Mouse (Mus musculus): ENCODE measurements around the gene Zbtb26. TPM values are rescaled to one million over a fixed set of nuclear protein-coding genes. Genes with fewer than 3 reads are reported as not detected.
A peak's percentile ranks its signal among the peaks of the same experiment; 100 is the strongest.

The Zbtb26 gene
- total and polyA plus RNA-seq, 2 experiments from 2014 or later, result 2.0 to 13.9 TPM

DNA sequence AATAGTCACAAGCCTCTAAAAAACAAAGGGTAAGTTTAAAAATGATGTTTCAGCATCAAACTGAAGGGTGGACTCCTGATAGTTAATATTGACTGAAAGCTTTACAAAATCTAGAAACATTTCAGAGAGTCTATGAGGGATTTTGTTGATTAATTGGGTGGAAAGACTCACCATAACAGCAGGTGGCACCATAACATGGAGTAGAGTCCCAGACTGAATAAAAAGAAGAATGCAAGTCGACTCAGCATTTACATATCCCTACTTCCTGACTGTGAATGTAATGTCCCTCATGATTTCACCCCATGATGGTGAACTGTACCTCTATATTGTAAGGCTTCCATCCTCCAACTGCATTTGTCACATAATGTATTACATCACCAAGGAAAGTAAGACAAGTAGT lies 47.4 kb downstream of the Zbtb26 start:
- Histone ChIP-seq H3K4me2 (ENCODE audit: low read depth, low read length) (no peak overlapping the region), H3K4me1 (ENCODE audit: control insufficient read depth, insufficient read depth) (no peaks in the 10 kb centered on the region), H3K9me3 (replicated peaks; ENCODE audit: control insufficient read depth, low read length) (no peaks in the 10 kb centered on the region), H3K36me3 (replicated peaks; ENCODE audit: control insufficient read depth, insufficient read depth, low read length) (peaks cover 36% of the 10 kb centered on the region), H3K4me3 (ENCODE audit: low read depth, low read length) (no peak overlapping the region), H3K27ac (ENCODE audit: low read depth) (no peak overlapping the region), H3K9ac (replicated peaks; ENCODE audit: low read depth, low read length) (no peak overlapping the region), H3K27me3 (ENCODE audit: control insufficient read depth, insufficient read depth, low read length) (no peaks in the 10 kb centered on the region)
- TF ChIP-seq CTCF (IDR thresholded peaks at IDR 0.05; ENCODE audit: low read depth) (peak; percentile 31), EP300 (IDR thresholded peaks at IDR 0.05; ENCODE audit: low read depth) (no peak)
- 30% methylated on average over 1 of the region's 1 CpGs for WGBS
- DNase-seq (ENCODE audit: low spot score) (no peak), ATAC-seq (ENCODE audit: insufficient read depth, low read depth) (no peak)

DNA sequence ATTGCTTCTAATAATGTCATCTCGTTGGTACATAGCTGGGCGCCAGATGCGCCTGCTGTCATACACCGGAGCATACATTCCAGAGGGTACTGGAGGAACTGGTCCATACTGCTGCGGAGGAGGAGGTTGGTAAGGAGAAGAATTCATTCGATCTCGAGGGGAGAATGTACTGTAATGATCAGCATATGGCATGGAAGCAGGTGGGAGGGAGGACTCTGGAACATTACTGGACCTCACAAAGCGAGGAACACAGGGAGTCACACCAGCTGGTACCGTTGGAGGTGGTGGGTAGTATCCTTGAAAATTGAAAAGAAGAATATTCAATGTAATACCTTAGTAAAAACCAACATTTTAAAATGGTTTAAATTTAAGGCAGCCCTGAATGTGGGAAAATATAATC lies 60.0 kb downstream of the Zbtb26 start:
- Histone ChIP-seq H3K4me3 (ENCODE audit: low read depth, low read length) (no peak overlapping the region), H3K9me3 (replicated peaks; ENCODE audit: control insufficient read depth, low read length) (no peaks in the 10 kb centered on the region), H3K27ac (ENCODE audit: low read depth) (no peak overlapping the region), H3K4me2 (ENCODE audit: low read depth, low read length) (no peak overlapping the region), H3K4me1 (ENCODE audit: control insufficient read depth, insufficient read depth) (no peaks in the 10 kb centered on the region), H3K36me3 (replicated peaks; ENCODE audit: control insufficient read depth, insufficient read depth, low read length) (peaks cover 52% of the 10 kb centered on the region), H3K9ac (replicated peaks; ENCODE audit: low read depth, low read length) (no peak overlapping the region), H3K27me3 (ENCODE audit: control insufficient read depth, insufficient read depth, low read length) (no peaks in the 10 kb centered on the region)
- ATAC-seq (ENCODE audit: insufficient read depth, low read depth) (no peak), DNase-seq (ENCODE audit: low spot score) (no peak)
- no peak for TF ChIP-seq CTCF (IDR thresholded peaks at IDR 0.05; ENCODE audit: low read depth)
- no peak for TF ChIP-seq EP300 (IDR thresholded peaks at IDR 0.05; ENCODE audit: low read depth)
- 93% methylated on average over 9 of the region's 9 CpGs for WGBS

Other genes starting within 250 kb of the Zbtb26 start
- gene Olfr366, start 231.6 kb downstream of the Zbtb26 start, total RNA-seq (2014; rRNA removed; ENCODE audit: low replicate concordance), result not detected in 2 replicates
- not detected in 2 replicates for gene Olfr366, start 231.6 kb downstream of the Zbtb26 start, polyA plus RNA-seq (2015; fragmentation: Nextera tagmentation; extraction: Ambion mirVana)
- not detected in 2 replicates for gene Olfr368, start 116.6 kb downstream of the Zbtb26 start, total RNA-seq (2014; rRNA removed; ENCODE audit: low replicate concordance)
- not detected in 2 replicates for gene Olfr368, start 116.6 kb downstream of the Zbtb26 start, polyA plus RNA-seq (2015; fragmentation: Nextera tagmentation; extraction: Ambion mirVana)
- gene Pdcl, start 83.8 kb downstream of the Zbtb26 start, total RNA-seq (2014; rRNA removed; ENCODE audit: low replicate concordance), result 22.8 and 29.3 TPM in 2 replicates
- 27.6 and 29.0 TPM in 2 replicates for gene Pdcl, start 83.8 kb downstream of the Zbtb26 start, polyA plus RNA-seq (2015; fragmentation: Nextera tagmentation; extraction: Ambion mirVana)
- 24.7 and 30.8 TPM in 2 replicates for gene Rc3h2, start 20.2 kb downstream of the Zbtb26 start, total RNA-seq (2014; rRNA removed; ENCODE audit: low replicate concordance)
- 5.6 and 6.0 TPM in 2 replicates for gene Rc3h2, start 20.2 kb downstream of the Zbtb26 start, polyA plus RNA-seq (2015; fragmentation: Nextera tagmentation; extraction: Ambion mirVana)
- gene Zbtb6, start within 50 bp of the Zbtb26 start, total RNA-seq (2014; rRNA removed; ENCODE audit: low replicate concordance), result 7.4 and 9.4 TPM in 2 replicates
- gene Zbtb6, start within 50 bp of the Zbtb26 start, polyA plus RNA-seq (2015; fragmentation: Nextera tagmentation; extraction: Ambion mirVana), result 2.1 and 2.3 TPM in 2 replicates
- gene Rabgap1, start 144 bp upstream of the Zbtb26 start, total RNA-seq (2014; rRNA removed; ENCODE audit: low replicate concordance), result 27.7 and 35.3 TPM in 2 replicates
- gene Rabgap1, start 144 bp upstream of the Zbtb26 start, polyA plus RNA-seq (2015; fragmentation: Nextera tagmentation; extraction: Ambion mirVana), result 18.9 and 21.5 TPM in 2 replicates
- 0.89 and 2.6 TPM in 2 replicates for gene Gpr21, start 73.2 kb upstream of the Zbtb26 start, total RNA-seq (2014; rRNA removed; ENCODE audit: low replicate concordance)
- 0.40 and 0.58 TPM in 2 replicates for gene Gpr21, start 73.2 kb upstream of the Zbtb26 start, polyA plus RNA-seq (2015; fragmentation: Nextera tagmentation; extraction: Ambion mirVana)

Measured in heart, postnatal 0 days (tissue).